Mouse (Mus musculus) CH12F3 (cell line): ENCODE measurements around the gene Ccdc160.

ENCODE experiments used
- in situ Hi-C: fragments of 300-500 bp; cut with MboI; formaldehyde crosslinking; loops from 2 replicates; pipeline ENCODE4 v1.14.3; 2020; ENCODE audit warnings: low sequenced_read_pairs

Gene Ccdc160

GRCm38 (mm10) chrX:52790980-52791593 is at the start of gene Ccdc160:
Ccdc160 (plus strand) TSS chrX:52791200.
- in situ Hi-C loops: no loop called here

- in situ Hi-C loops: no loop called here
Observed at GRCm38 (mm10) chrX:52743781-52744180, 47.2 kb upstream of the Ccdc160 start.

GRCm38 (mm10) chrX:52744201-52745051 is 46.6 kb upstream of the Ccdc160 start:
- in situ Hi-C loops: no loop called here

- in situ Hi-C loops: no loop called here
Observed at GRCm38 (mm10) chrX:52745462-52745861, 45.5 kb upstream of the Ccdc160 start.

GRCm38 (mm10) chrX:52745917-52746316 is 45.1 kb upstream of the Ccdc160 start:
- in situ Hi-C loops: no loop called here

GRCm38 (mm10) chrX:52746849-52747248 is 44.2 kb upstream of the Ccdc160 start:
- in situ Hi-C loops: no loop called here

DNA sequence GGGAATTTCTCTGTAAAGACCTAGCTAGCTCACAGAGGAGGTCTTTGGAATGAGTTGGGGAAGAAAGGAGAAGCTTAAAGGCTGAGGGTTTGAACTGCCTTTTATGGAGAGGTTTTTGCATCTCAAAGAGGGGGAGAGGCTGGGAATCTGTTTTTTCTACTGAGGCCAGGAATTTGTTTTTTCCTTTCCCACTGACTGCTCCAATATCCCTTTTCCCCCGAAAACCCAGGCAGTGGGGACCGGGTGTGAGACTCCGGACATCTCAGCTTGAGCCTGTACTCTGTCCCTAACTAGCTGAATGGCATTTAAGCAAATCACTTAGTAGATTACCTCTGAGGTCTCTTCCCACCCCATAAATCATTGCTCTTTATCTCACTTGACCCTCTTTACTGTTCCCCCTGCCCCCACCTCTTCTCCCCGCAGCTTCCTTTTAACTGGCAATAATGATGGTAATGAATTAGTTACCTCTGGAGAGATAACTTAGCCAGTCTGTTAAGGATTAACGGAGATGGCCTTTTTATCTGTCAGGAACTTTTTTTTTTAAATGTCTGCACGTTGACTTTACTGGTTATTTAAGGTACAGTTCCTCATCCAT is 37.4 kb upstream of the Ccdc160 start:
- in situ Hi-C loops: no loop called here

- in situ Hi-C loops: no loop called here
Observed at GRCm38 (mm10) chrX:52757164-52757563, 33.8 kb upstream of the Ccdc160 start.

GRCm38 (mm10) chrX:52759232-52759631 is 31.8 kb upstream of the Ccdc160 start:
- in situ Hi-C loops: no loop called here

- in situ Hi-C loops: no loop called here
Observed at GRCm38 (mm10) chrX:52760191-52760945, 30.6 kb upstream of the Ccdc160 start.

DNA sequence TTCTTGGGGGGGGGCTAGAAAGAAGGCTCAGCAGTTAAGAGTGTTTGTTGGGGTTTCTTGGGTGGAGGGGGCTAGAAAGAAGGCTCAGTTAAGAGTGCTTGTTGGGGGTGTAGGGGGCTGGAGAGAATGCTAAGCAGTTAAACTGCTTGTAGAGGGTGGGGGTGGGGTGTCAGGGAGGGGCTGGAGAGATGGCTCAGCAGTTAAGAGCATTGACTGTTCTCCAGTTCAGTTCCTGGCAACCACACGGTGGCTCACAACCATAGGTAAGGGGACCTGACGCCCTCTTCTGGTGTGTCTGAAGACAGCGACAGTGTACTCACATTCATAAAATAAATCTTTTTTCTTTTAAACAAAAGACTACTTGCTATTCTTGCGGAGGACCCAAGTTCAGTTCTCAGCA is 28.8 kb upstream of the Ccdc160 start:
- in situ Hi-C loops: no loop called here

- in situ Hi-C loops: no loop called here
Observed at GRCm38 (mm10) chrX:52775973-52776372, 15.0 kb upstream of the Ccdc160 start.

DNA sequence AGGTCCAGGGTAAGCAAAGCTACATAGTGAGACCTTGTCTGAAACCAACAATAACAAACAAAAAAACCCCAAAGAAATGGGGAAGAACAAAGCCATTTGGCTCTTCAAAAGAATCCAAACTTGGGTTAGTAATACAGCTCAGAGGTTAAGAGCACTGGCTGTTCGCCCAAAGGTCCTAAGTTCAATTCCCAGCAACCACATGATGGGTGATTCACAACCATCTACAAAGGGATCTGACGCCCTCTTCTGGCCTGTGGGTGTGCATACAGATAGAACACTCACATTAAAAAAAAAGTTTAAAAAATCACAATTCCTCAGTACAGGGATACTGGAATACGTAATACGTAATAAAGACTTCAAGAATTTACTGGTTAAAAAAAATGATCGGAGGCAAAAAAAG is 13.3 kb upstream of the Ccdc160 start:
- in situ Hi-C loops: no loop called here

DNA sequence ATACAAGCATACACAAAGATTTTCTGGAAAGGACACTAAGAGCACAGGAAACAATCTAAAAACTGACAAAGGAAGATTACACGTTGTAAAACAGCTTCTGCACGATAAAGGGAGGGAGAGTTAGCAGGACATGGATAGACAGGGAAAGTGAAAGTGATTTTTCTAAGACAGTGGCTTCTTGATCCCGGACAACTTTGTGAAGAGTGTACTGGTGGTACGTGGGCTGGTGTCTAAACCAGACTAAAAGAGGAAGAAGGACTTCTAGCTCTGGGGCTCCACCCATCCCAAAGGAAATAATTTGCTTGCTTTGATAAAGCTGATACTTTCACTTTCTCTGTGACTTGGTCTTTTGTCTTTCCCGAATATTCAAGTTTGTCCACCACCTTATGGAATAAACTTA is 7.1 kb upstream of the Ccdc160 start:
- in situ Hi-C loops: no loop called here

DNA sequence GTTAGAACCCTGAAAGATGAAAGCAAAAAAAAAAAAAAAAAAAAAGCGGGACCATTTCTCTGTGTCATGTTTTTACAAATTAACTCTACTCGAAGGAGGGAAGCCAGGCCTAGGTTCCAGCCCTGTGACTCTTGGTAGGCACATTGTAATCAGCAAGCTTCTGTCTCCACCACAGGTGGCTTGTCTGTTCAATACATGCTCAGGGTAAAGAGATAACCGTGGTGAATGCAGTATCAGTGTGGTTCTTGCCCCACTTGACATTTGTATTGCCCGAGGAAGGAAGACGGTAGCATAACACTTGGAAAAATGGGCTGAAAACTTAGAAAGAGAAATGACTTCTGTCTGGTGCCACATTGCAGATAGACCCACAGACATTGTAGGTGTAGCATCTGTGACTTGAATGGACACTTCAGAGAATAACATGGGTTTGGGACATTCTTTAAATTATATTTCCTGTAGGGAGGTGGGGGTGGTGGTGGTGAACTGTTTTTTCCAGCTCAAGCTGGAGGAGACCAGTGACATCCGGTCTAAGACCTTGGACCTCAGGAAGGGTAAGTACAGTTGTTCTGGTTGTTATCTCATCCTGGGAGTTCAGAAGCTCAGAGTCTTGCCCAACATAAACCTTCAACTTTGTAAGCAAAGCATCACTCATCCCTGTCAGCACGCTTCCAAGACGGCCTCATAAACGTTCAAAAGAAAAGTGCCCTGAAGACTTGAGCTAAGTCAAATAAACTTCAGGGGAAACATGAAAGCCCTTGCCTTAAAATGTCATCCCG is 1.1 kb downstream of the Ccdc160 start:
- in situ Hi-C loops: no loop called here

- in situ Hi-C loops: no loop called here
Observed at GRCm38 (mm10) chrX:52792861-52793260, 1.9 kb downstream of the Ccdc160 start.

GRCm38 (mm10) chrX:52795816-52796215 is 4.8 kb downstream of the Ccdc160 start:
- in situ Hi-C loops: no loop called here

GRCm38 (mm10) chrX:52797031-52797625 is 6.1 kb downstream of the Ccdc160 start:
- in situ Hi-C loops: no loop called here

- in situ Hi-C loops: no loop called here
Observed at GRCm38 (mm10) chrX:52798255-52798654, 7.3 kb downstream of the Ccdc160 start.

DNA sequence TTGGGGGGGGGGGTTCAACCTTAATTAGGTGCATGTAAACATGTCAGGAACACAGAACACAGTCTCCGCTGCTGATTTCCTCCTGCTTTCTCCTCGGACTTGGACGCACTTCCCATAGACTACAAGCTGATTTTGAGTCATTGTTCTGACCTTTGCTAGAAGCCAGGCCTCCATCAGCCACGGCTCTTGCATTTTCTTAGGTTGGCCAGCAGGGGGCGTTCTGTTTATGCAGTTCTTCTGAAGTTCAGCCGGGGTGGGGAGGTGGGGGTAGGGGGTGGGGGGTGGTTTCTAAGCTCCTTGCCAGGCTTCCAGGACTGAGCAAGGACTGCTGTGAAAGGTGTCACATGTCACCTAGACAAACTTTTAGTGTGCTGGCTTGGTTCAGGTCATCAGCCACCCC is 8.6 kb downstream of the Ccdc160 start:
- in situ Hi-C loops: no loop called here
